Mouse (Mus musculus): Measurements from ENCODE around the gene Adamts18. TPM values are rescaled to one million over a fixed set of nuclear protein-coding genes. Genes with fewer than 3 reads are reported as not detected.

The Adamts18 gene
- polyA plus RNA-seq (2015; fragmentation: Nextera tagmentation; extraction: Ambion mirVana), result 0.05 and 0.07 TPM in 2 replicates

DNA sequence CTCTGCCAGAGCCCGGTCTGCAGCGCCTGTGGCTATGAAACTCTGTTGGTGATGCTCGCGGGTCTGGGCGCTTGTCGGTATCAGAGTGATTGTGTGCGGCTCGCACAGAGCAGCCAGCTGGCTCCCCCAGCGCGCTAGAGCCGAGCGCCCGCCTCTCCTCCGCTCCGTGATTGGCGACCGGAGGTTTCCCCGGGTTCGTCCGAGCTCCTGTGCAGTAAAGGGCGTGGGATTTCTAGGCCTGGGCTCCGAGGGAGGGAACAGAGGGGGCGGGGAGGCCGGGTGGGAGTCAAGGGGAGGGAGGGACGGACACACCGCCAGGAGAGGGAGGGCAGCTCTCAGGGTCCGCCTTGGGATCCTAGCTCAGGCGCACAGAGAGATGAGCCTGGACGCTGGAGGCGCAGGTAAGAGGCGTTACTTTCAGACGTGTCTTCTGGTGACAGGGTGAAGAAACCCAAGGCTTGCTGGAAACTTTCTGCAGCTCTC lies at the start of gene Adamts18:
Gene Adamts18, minus strand, starts transcription at position 86 of the 483 bp plus-strand sequence.
- no peaks in the 10 kb centered on the region for H3K36me3 ChIP-seq (ENCODE audit: control insufficient read depth, insufficient read depth)
- no peaks in the 10 kb centered on the region for H3K9me3 ChIP-seq (replicated peaks; ENCODE audit: control insufficient read depth, low read length)
- no peak within 1 kb of the TSS for H3K4me2 ChIP-seq (ENCODE audit: low read depth, low read length)
- no peaks in the 10 kb centered on the region for H3K4me1 ChIP-seq (ENCODE audit: control insufficient read depth, low read depth, low read length)
- H3K4me3 ChIP-seq (ENCODE audit: low read depth, low read length), result no peak within 1 kb of the TSS
- H3K27ac ChIP-seq (ENCODE audit: low read length), result no peak within 1 kb of the TSS
- H3K27me3 ChIP-seq (ENCODE audit: control insufficient read depth, insufficient read depth, low read depth, low read length), result peaks cover 31% of the 10 kb centered on the region
- ATAC-seq (ENCODE audit: low read depth), result no peak
- WGBS (ENCODE audit: insufficient replicate concordance), result 2% methylated on average over 32 of the region's 32 CpGs
- H3K9ac ChIP-seq (ENCODE audit: low read depth, low read length), result no peak within 1 kb of the TSS

DNA sequence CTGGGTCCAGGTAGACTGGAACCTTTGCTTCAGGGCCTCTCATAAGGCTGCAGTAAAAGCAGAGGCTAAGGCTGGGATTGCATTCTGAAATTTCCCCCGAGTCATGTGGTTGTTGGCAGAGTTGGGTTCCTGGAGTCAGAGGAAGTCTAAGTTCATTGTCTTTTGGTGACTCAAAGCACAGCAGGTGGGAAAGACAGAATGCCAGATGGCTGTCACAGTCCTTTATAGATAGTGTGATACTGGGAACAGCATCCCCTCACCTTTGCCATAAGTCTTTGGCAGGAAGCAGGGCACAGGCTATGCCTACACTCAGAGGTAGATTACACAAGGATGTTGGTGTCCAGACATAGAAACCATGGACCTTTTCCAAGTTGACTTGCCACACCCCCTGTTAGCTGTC lies 47.9 kb upstream of the Adamts18 start:
- Histone ChIP-seq H3K4me1 (ENCODE audit: control insufficient read depth, low read depth, low read length) (no peaks in the 10 kb centered on the region), H3K36me3 (ENCODE audit: control insufficient read depth, insufficient read depth) (no peaks in the 10 kb centered on the region), H3K4me2 (ENCODE audit: low read depth, low read length) (no peak overlapping the region), H3K4me3 (ENCODE audit: low read depth, low read length) (no peak overlapping the region), H3K9me3 (replicated peaks; ENCODE audit: control insufficient read depth, low read length) (no peaks in the 10 kb centered on the region), H3K9ac (ENCODE audit: low read depth, low read length) (no peak overlapping the region), H3K27me3 (ENCODE audit: control insufficient read depth, insufficient read depth, low read depth, low read length) (no peaks in the 10 kb centered on the region), H3K27ac (ENCODE audit: low read length) (no peak overlapping the region)
- no peak for ATAC-seq (ENCODE audit: low read depth)
- WGBS (ENCODE audit: insufficient replicate concordance), result 39% methylated on average over 1 of the region's 1 CpGs

DNA sequence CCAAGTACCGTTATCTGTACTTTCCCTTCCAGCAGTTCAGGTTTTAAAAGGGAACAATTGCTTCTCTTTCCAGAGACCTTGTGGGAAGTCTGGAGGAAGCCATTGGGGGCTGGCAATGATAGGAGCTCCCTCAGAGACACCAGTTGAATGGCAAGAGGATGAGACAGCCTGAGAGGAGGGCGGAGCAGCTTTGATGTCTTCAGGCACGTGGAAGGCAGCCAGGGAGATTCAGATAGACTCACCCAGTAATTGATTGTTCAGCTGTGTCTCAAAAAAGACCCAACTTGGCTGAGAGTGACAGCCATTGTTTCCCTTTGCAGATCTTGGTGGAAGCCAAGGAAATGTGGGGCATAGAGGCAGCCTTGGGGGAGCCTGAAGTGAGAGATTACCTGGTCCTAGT lies 42.8 kb upstream of the Adamts18 start:
- Histone ChIP-seq H3K4me3 (ENCODE audit: low read depth, low read length) (no peak overlapping the region), H3K9me3 (replicated peaks; ENCODE audit: control insufficient read depth, low read length) (no peaks in the 10 kb centered on the region), H3K27me3 (ENCODE audit: control insufficient read depth, insufficient read depth, low read depth, low read length) (no peaks in the 10 kb centered on the region), H3K36me3 (ENCODE audit: control insufficient read depth, insufficient read depth) (no peaks in the 10 kb centered on the region), H3K27ac (ENCODE audit: low read length) (no peak overlapping the region), H3K4me1 (ENCODE audit: control insufficient read depth, low read depth, low read length) (no peaks in the 10 kb centered on the region), H3K9ac (ENCODE audit: low read depth, low read length) (no peak overlapping the region), H3K4me2 (ENCODE audit: low read depth, low read length) (no peak overlapping the region)
- ATAC-seq (ENCODE audit: low read depth), result no peak
- 35% methylated on average over 3 of the region's 3 CpGs for WGBS (ENCODE audit: insufficient replicate concordance)

DNA sequence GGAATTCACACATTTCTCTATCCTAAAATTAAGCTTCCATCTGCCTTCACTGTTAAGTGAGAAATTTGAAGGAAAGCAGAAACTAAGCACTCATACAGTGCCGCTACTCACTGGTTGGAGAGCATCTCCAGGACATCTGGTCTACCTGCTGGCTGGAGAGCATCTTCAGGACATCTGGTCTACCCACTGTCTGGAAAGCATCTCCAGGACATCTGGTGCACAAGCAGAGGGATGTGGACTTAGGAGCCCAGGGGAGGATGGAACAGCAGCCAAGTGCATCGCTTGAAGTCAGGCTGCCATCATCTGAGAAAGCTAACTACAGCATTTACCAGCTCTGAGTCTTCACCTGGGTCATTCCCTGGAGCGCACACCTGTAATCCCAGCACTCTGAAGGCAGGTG lies 38.0 kb upstream of the Adamts18 start:
- no peak overlapping the region for H3K27ac ChIP-seq (ENCODE audit: low read length)
- no peaks in the 10 kb centered on the region for H3K27me3 ChIP-seq (ENCODE audit: control insufficient read depth, insufficient read depth, low read depth, low read length)
- WGBS (ENCODE audit: insufficient replicate concordance), result 63% methylated on average over 3 of the region's 3 CpGs
- H3K9ac ChIP-seq (ENCODE audit: low read depth, low read length), result no peak overlapping the region
- H3K4me1 ChIP-seq (ENCODE audit: control insufficient read depth, low read depth, low read length), result no peaks in the 10 kb centered on the region
- no peak for ATAC-seq (ENCODE audit: low read depth)
- H3K36me3 ChIP-seq (ENCODE audit: control insufficient read depth, insufficient read depth), result no peaks in the 10 kb centered on the region
- no peak overlapping the region for H3K4me3 ChIP-seq (ENCODE audit: low read depth, low read length)
- no peaks in the 10 kb centered on the region for H3K9me3 ChIP-seq (replicated peaks; ENCODE audit: control insufficient read depth, low read length)
- no peak overlapping the region for H3K4me2 ChIP-seq (ENCODE audit: low read depth, low read length)

DNA sequence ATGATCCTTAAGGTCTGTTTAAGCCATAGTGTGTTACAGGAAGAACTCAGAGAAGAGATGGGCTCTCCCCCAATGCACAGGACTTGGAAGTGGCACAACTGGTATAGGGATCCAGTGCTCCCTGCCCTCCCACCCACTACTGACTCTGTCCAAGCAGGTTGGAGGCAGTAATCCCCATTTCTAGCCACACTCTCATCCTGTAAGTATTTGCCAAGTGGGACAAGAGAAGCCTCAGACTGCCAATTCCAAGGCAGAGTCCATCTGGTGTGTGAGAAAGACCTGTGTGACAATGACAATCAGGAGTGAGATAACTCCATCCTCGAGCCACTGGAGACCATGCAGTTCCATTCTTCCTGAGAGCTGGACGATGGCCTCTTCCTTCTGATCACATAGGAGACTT lies 36.6 kb upstream of the Adamts18 start:
- WGBS (ENCODE audit: insufficient replicate concordance), result 51% methylated on average over 2 of the region's 2 CpGs
- Histone ChIP-seq H3K9me3 (replicated peaks; ENCODE audit: control insufficient read depth, low read length) (no peaks in the 10 kb centered on the region), H3K9ac (ENCODE audit: low read depth, low read length) (no peak overlapping the region), H3K4me2 (ENCODE audit: low read depth, low read length) (no peak overlapping the region), H3K27me3 (ENCODE audit: control insufficient read depth, insufficient read depth, low read depth, low read length) (no peaks in the 10 kb centered on the region), H3K27ac (ENCODE audit: low read length) (no peak overlapping the region), H3K4me3 (ENCODE audit: low read depth, low read length) (no peak overlapping the region), H3K36me3 (ENCODE audit: control insufficient read depth, insufficient read depth) (no peaks in the 10 kb centered on the region), H3K4me1 (ENCODE audit: control insufficient read depth, low read depth, low read length) (no peaks in the 10 kb centered on the region)
- no peak for ATAC-seq (ENCODE audit: low read depth)

DNA sequence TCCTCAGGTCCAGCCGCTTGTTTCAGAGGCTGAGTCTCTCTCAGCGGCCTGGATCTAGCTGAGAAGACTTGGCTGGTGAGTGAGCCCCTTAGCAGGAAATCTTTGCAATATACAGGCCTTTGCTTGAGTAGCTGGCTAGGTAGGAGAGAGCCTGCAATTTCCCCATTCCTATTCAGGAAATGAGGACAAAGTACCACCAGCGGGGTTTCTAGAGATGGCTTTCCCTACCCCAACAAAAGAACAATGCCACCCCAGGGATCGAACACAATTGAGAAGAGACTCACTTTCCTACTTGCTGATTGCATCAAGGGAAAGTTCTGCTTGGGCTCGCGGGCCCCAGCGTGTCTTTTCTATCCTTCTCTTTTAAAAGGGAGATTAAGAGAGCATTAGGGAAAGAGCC lies 35.5 kb upstream of the Adamts18 start:
- no peak overlapping the region for H3K9ac ChIP-seq (ENCODE audit: low read depth, low read length)
- H3K4me1 ChIP-seq (ENCODE audit: control insufficient read depth, low read depth, low read length), result no peaks in the 10 kb centered on the region
- no peaks in the 10 kb centered on the region for H3K36me3 ChIP-seq (ENCODE audit: control insufficient read depth, insufficient read depth)
- no peak overlapping the region for H3K4me2 ChIP-seq (ENCODE audit: low read depth, low read length)
- no peak overlapping the region for H3K4me3 ChIP-seq (ENCODE audit: low read depth, low read length)
- no peaks in the 10 kb centered on the region for H3K27me3 ChIP-seq (ENCODE audit: control insufficient read depth, insufficient read depth, low read depth, low read length)
- 23% methylated on average over 7 of the region's 7 CpGs for WGBS (ENCODE audit: insufficient replicate concordance)
- ATAC-seq (ENCODE audit: low read depth), result no peak
- no peak overlapping the region for H3K27ac ChIP-seq (ENCODE audit: low read length)
- H3K9me3 ChIP-seq (replicated peaks; ENCODE audit: control insufficient read depth, low read length), result no peaks in the 10 kb centered on the region

DNA sequence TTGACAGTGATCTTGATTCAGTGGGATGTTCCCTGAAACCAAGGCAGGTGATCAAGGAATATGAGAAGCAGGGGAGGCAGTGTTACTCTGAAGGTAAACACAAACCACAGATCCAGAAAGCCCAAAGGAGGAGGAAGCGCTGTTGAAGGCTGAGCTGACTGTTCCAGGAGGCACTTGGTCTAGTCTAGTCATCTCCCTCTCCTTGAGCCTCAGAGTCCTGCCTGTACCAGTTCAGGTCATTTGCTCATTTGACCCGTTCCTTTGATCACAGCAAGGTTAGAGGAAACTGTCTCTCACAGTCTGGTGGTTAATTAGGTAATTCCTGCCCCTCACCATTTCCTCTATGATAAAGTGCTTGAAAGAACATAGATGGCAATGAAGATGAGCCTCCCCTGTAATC lies 34.0 kb upstream of the Adamts18 start:
- Histone ChIP-seq H3K27ac (ENCODE audit: low read length) (no peak overlapping the region), H3K4me3 (ENCODE audit: low read depth, low read length) (no peak overlapping the region), H3K4me1 (ENCODE audit: control insufficient read depth, low read depth, low read length) (no peaks in the 10 kb centered on the region), H3K9me3 (replicated peaks; ENCODE audit: control insufficient read depth, low read length) (no peaks in the 10 kb centered on the region), H3K27me3 (ENCODE audit: control insufficient read depth, insufficient read depth, low read depth, low read length) (no peaks in the 10 kb centered on the region), H3K4me2 (ENCODE audit: low read depth, low read length) (no peak overlapping the region), H3K36me3 (ENCODE audit: control insufficient read depth, insufficient read depth) (no peaks in the 10 kb centered on the region), H3K9ac (ENCODE audit: low read depth, low read length) (no peak overlapping the region)
- WGBS (ENCODE audit: insufficient replicate concordance), result 50% methylated on average over 2 of the region's 2 CpGs
- ATAC-seq (ENCODE audit: low read depth), result no peak

DNA sequence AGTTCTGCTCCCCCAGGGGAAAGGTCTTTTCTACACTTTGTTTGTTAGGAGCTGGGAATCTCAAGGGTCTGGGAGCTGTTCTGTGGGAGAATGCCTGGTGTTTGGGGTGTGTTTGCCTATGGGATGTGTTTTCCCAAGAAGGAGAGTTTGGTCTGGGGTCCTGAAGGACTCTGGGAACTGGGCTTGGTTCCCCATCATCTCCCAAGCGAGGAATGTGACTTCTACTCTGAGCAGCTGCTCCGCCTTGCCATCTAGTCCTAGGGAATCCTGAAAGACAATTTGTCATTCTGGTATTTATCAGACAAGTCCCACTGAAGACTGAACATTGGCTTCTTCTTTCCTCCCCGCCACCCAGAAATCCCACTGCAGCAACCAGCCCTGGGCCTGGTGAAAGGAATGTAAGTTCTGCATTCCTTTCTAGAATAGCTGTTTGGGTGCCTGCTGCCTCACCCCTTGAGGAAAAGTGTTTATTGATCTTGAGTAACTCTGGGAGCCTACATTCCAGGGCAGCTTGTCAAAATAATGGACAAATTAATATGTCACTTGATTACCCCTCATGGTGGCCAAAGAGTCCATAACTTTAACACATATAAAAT lies 30.0 kb upstream of the Adamts18 start:
- 27% methylated on average over 3 of the region's 3 CpGs for WGBS (ENCODE audit: insufficient replicate concordance)
- Histone ChIP-seq H3K27me3 (ENCODE audit: control insufficient read depth, insufficient read depth, low read depth, low read length) (no peaks in the 10 kb centered on the region), H3K9me3 (replicated peaks; ENCODE audit: control insufficient read depth, low read length) (no peaks in the 10 kb centered on the region), H3K36me3 (ENCODE audit: control insufficient read depth, insufficient read depth) (no peaks in the 10 kb centered on the region), H3K4me3 (ENCODE audit: low read depth, low read length) (no peak overlapping the region), H3K9ac (ENCODE audit: low read depth, low read length) (no peak overlapping the region), H3K4me2 (ENCODE audit: low read depth, low read length) (no peak overlapping the region), H3K4me1 (ENCODE audit: control insufficient read depth, low read depth, low read length) (no peaks in the 10 kb centered on the region), H3K27ac (ENCODE audit: low read length) (no peak overlapping the region)
- ATAC-seq (ENCODE audit: low read depth), result no peak

DNA sequence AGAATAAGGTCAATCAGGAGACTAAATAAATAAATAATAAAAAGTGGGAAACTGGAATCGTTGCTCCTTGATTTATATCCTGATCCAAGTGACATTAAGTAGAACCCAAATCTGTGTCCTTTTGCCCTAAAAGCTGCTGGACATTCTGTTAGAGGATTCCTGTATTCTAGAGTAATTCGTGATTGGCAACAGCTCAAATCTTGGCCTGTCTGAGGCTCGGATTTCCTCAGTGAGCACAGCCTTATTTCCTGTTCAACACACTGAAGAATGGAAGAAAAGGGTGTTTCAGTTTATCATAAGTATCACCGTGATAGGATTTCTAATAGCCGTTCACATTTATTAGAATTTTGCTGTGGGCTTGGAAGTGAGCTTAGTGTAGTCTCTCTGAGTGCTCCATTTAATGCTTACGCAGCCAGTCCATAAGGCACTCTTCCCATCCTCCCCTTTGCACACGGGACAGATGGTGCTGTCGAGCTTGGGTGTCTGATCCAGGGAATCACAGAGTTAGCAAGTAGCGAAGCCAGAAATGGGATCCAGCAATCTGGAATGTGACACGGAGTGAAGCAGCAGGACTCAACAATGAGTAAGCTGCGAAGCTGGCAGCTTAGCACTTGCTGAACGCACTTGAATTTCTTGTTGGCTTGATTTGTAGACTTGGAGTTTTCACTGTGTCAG lies 25.0 kb upstream of the Adamts18 start:
- no peak overlapping the region for H3K27ac ChIP-seq (ENCODE audit: low read length)
- H3K4me2 ChIP-seq (ENCODE audit: low read depth, low read length), result no peak overlapping the region
- H3K4me3 ChIP-seq (ENCODE audit: low read depth, low read length), result no peak overlapping the region
- no peaks in the 10 kb centered on the region for H3K36me3 ChIP-seq (ENCODE audit: control insufficient read depth, insufficient read depth)
- H3K9me3 ChIP-seq (replicated peaks; ENCODE audit: control insufficient read depth, low read length), result no peaks in the 10 kb centered on the region
- H3K9ac ChIP-seq (ENCODE audit: low read depth, low read length), result no peak overlapping the region
- WGBS (ENCODE audit: insufficient replicate concordance), result 66% methylated on average over 12 of the region's 12 CpGs
- no peaks in the 10 kb centered on the region for H3K27me3 ChIP-seq (ENCODE audit: control insufficient read depth, insufficient read depth, low read depth, low read length)
- ATAC-seq (ENCODE audit: low read depth), result no peak
- H3K4me1 ChIP-seq (ENCODE audit: control insufficient read depth, low read depth, low read length), result no peaks in the 10 kb centered on the region
